17 mouse cellular contexts compared by ENCODE assay signal in genomic region chr16:96673191-96673847, GRCm38 (mm10).
DNase-seq lines count a peak whose midpoint lies in the region; ATAC-seq and TF ChIP-seq lines count a peak whose summit lies in the region.
"Had no signal": no experiment of that assay in that cellular context is flagged by ENCODE, and none has a peak within 500 bp of the region (broad histone marks: within the 10 kb centered on the region; RNA-seq: fewer than 3 reads in every experiment).

No protein-coding gene starts in this region.

- H3K9ac ChIP-seq in midbrain, postnatal 0 days (replicated peaks; ENCODE audit: low read length, poor library complexity, severe bottlenecking) = 0 out of 2 replicates have a peak overlapping the region, but pooled peaks have one; percentile 5
- H3K9ac ChIP-seq: embryonic facial prominence, embryonic 12.5 days; limb, embryonic 12.5 days had no signal

- peaks cover 12% of the 10 kb centered on the region; the same call in 1 of the 2 replicates for H3K36me3 ChIP-seq in midbrain, postnatal 0 days (ENCODE audit: insufficient read depth, low read length)
- H3K36me3 ChIP-seq: embryonic facial prominence, embryonic 12.5 days; limb, embryonic 12.5 days had no signal

- no peaks in the 10 kb centered on the region; the same call in 1 of the 2 replicates for H3K4me1 ChIP-seq in midbrain, postnatal 0 days (ENCODE audit: insufficient read depth, low read length)
- H3K4me1 ChIP-seq: embryonic facial prominence, embryonic 12.5 days had no signal

- no peak overlapping the region for H3K4me3 ChIP-seq in midbrain, postnatal 0 days (ENCODE audit: low read depth, low read length)
- H3K4me3 ChIP-seq: embryonic facial prominence, embryonic 12.5 days; limb, embryonic 12.5 days; myocyte had no signal

- 0 out of 2 replicates have a peak, but pooled peaks have one; percentile 24 for ATAC-seq in midbrain, postnatal 0 days (ENCODE audit: low FRiP score)

- peak; percentile 76 for DNase-seq in heart, adult 11 months
- no peak for DNase-seq in heart, postnatal 4 days
- DNase-seq in right cerebral cortex, adult 18-20 months = peak; percentile 48
- DNase-seq in right cerebral cortex, postnatal 25 days = no peak
- DNase-seq in midbrain, postnatal 0 days (ENCODE audit: low spot score) = peak; percentile 67
- no peak for DNase-seq in B cell, adult 2 months
- DNase-seq in testis, postnatal 10 days (ENCODE audit: low spot score) = no peak
- no peak for DNase-seq in natural killer cell, adult 2 months (ENCODE audit: low spot score in 2 of 2)
- DNase-seq: adrenal gland, postnatal 14 days; cerebellum, adult 2 months; gastrocnemius, postnatal 10 days; kidney, postnatal 25 days; lung, adult 2 months; thymus, postnatal 4 days had no signal

- H3K4me2 ChIP-seq in midbrain, postnatal 0 days (ENCODE audit: low read depth, low read length, poor library complexity, severe bottlenecking) = no peak overlapping the region
- H3K4me2 ChIP-seq: embryonic facial prominence, embryonic 12.5 days; limb, embryonic 12.5 days had no signal

- no peak for TF ChIP-seq CTCF in midbrain, postnatal 0 days (IDR thresholded peaks at IDR 0.05)

- peak overlapping the region; percentile 27 for H3K27ac ChIP-seq in midbrain, postnatal 0 days (ENCODE audit: low read depth, low read length)
- H3K27ac ChIP-seq: embryonic facial prominence, embryonic 12.5 days; limb, embryonic 12.5 days had no signal

- H3K9me3 ChIP-seq in midbrain, postnatal 0 days (ENCODE audit: low read length) = no peaks in the 10 kb centered on the region
- H3K9me3 ChIP-seq: embryonic facial prominence, embryonic 12.5 days; limb, embryonic 12.5 days had no signal

- WGBS in midbrain, postnatal 0 days = 61% methylated on average over 25 of the region's 25 CpGs

- no peaks in the 10 kb centered on the region for H3K27me3 ChIP-seq in midbrain, postnatal 0 days (ENCODE audit: insufficient read depth, low read length)
- H3K27me3 ChIP-seq: embryonic facial prominence, embryonic 12.5 days had no signal

Comparison
In these comparisons a context has a peak if more than half of its experiments do, and no peak if none do; other contexts are left out.
1. DNase-seq: peak in heart, adult 11 months (single experiment), right cerebral cortex, adult 18-20 months (single experiment) and midbrain, postnatal 0 days (single experiment); none in heart, postnatal 4 days (single experiment), right cerebral cortex, postnatal 25 days (single experiment), B cell, adult 2 months (0 of 2), testis, postnatal 10 days (single experiment) and natural killer cell, adult 2 months (0 of 2).